Mouse (Mus musculus) lung, embryonic 16.5 days (tissue): ENCODE measurements around the gene Lrmda. TPM values are rescaled to one million over a fixed set of nuclear protein-coding genes. Genes with fewer than 3 reads are reported as not detected.

Experiments used
- ATAC-seq: fragments of 200-750 bp; cut with Nextera tagmentation; 2 replicates; pipeline ENCODE4 v1.8.0; 2017; ENCODE audit warnings: low read depth, mild to moderate bottlenecking, moderate library complexity
- H3K27ac ChIP-seq: fragments of 300-500 bp; sonication (generic); 2 replicates; pipeline ENCODE4 v1.5.1; 2014; ENCODE audit warnings: mild to moderate bottlenecking, control low read depth, low read length
- H3K27me3 ChIP-seq: fragments of 300-500 bp; sonication (generic); 2 replicates; pipeline ENCODE4 v1.6.1; 2014; ENCODE audit warnings: low read depth, low read length, mixed read lengths; ENCODE audit not compliant: control insufficient read depth, insufficient read depth
- H3K36me3 ChIP-seq: fragments of 300-500 bp; sonication (generic); 2 replicates; pipeline ENCODE4 v1.6.1; 2014; ENCODE audit warnings: low read length; ENCODE audit not compliant: control insufficient read depth, insufficient read depth
- H3K4me1 ChIP-seq: fragments of 300-500 bp; sonication (generic); replicated peaks from 2 replicates; pipeline ENCODE4 v1.6.1; 2014; ENCODE audit warnings: low read length, mixed read lengths; ENCODE audit not compliant: control insufficient read depth, insufficient read depth
- H3K4me2 ChIP-seq: fragments of 300-500 bp; sonication (generic); 2 replicates; pipeline ENCODE4 v1.6.1; 2014; ENCODE audit warnings: low read depth, low read length, control low read depth
- H3K4me3 ChIP-seq: fragments of 300-500 bp; sonication (generic); 2 replicates; pipeline ENCODE4 v1.5.1; 2014; ENCODE audit warnings: mild to moderate bottlenecking, low read length, control low read depth
- H3K9ac ChIP-seq: fragments of 300-500 bp; sonication (generic); 2 replicates; pipeline ENCODE4 v1.6.1; 2014; ENCODE audit warnings: low read length, control low read depth
- H3K9me3 ChIP-seq: fragments of 300-500 bp; sonication (generic); 2 replicates; pipeline ENCODE4 v1.6.1; 2016; ENCODE audit warnings: low read length; ENCODE audit not compliant: control insufficient read depth
- WGBS: fragments of 180-500 bp; shearing (Covaris S2); extraction: QIAGEN DNeasy Blood & Tissue Kit; methylation state at CpG from one replicate; pipeline ENCODE4 v1.1.7; 2014; 5-methylcytosine and 5-hydroxymethylcytosine counted together
- polyA plus RNA-seq: library from polyadenylated mRNA; unstranded; fragments of >200 nt; fragmentation: Nextera tagmentation; extraction: Ambion mirVana; gene quantifications from 2 replicates; pipeline ENCODE4 v1.2.1, GENCODE M21; 2015

Gene Lrmda
- polyA plus RNA-seq, 1 experiment from 2014 or later = 1.2 TPM

DNA sequence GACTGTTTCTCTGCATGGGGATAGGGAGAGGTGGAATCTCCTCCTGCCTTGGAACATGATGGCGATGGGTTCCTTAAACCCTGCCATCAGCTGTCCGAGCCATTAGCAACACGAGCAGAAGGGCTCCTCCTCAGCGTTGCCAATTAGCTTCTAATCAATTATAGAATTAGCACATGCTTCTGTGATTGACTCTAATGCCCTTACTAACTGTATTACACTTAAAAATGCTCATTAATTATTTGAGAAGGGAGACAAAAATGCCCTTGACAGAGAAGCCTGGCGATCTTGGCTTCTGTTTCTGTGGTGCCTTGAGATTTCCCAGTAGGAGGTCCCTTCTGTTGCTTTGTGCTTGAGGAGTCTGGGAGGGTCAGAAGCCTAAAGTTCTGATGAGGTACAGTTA is 579.1 kb downstream of the Lrmda start:
- Histone ChIP-seq H3K4me2 (no peak overlapping the region), H3K27ac (no peak overlapping the region), H3K4me1 (0 out of 2 replicates have a peak, but pooled peaks cover 6% of the 10 kb centered on the region), H3K27me3 (no peaks in the 10 kb centered on the region), H3K4me3 (no peak overlapping the region), H3K36me3 (no peaks in the 10 kb centered on the region), H3K9ac (no peak overlapping the region), H3K9me3 (no peaks in the 10 kb centered on the region)
- 91% methylated on average over 5 of the region's 5 CpGs for WGBS
- no peak for ATAC-seq

DNA sequence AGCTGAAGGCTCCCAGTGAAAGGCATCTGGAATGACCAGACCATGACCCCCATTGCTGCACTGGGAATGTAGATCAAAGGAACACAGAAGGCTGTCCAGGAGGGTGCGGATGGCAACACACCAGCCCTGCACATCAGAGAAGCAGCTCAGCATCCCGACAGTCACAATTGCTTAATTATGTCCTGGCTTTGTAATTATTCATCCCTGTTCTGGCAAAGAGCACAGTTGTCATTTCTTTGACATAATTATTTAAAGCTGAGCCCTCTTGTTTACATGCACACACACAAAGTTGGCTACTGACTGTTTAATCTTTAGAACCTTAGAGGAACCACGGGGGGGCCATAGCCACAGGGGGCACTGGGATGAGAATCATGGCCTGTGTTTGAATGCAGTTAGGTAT is 580.7 kb downstream of the Lrmda start:
- Histone ChIP-seq H3K4me1 (0 out of 2 replicates have a peak, but pooled peaks cover 6% of the 10 kb centered on the region), H3K4me3 (no peak overlapping the region), H3K27ac (no peak overlapping the region), H3K36me3 (no peaks in the 10 kb centered on the region), H3K4me2 (no peak overlapping the region), H3K9me3 (no peaks in the 10 kb centered on the region), H3K9ac (no peak overlapping the region), H3K27me3 (no peaks in the 10 kb centered on the region)
- no peak for ATAC-seq
- 41% methylated on average over 3 of the region's 3 CpGs for WGBS

DNA sequence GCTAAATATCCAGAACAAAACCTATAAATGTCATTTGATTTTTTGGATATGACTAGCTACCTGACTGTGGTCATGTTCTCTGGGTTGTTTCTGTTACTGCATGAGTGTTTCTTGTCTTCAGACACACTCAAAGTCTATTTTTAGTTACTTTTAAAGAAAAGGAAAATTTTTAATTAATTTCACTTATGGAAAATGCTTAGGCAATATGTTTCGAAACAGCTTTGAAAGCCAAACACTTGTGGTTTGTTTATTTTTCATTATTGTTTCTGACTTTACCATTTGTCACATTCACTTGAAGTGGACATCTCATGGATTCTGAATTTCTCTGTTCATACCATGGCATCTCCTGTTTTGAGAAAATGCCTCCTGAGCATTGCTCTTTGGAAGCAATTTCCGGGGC is 582.8 kb downstream of the Lrmda start:
- Histone ChIP-seq H3K4me2 (no peak overlapping the region), H3K27me3 (no peaks in the 10 kb centered on the region), H3K9ac (no peak overlapping the region), H3K36me3 (no peaks in the 10 kb centered on the region), H3K27ac (peak overlapping the region; percentile 43; the same call in 1 of the 2 replicates), H3K9me3 (no peaks in the 10 kb centered on the region), H3K4me3 (no peak overlapping the region), H3K4me1 (0 out of 2 replicates have a peak, but pooled peaks cover 6% of the 10 kb centered on the region)
- no peak for ATAC-seq
- whole genome bisulfite sequencing = 67% methylated on average over 2 of the region's 2 CpGs

DNA sequence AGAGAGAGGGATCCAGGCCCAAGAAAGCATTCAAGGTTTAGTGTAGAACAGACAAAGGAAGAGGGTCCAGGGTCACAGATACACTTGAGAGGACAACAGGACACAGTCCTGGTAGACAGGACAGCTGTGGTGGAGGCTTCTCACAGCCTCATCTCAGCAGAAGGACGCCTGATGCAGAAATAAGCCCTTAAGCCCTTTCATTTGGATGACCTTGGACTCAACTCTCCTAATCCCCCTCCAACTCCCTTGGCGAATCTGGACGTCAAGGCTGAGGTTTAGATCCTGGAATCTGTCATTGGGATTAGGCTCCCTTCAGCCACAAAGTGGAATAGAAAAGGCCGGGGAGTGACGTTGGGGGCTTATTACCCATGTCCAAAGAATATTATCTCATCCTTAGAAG is 589.1 kb downstream of the Lrmda start:
- Histone ChIP-seq H3K27me3 (no peaks in the 10 kb centered on the region), H3K27ac (no peak overlapping the region), H3K4me3 (no peak overlapping the region), H3K9me3 (no peaks in the 10 kb centered on the region), H3K36me3 (no peaks in the 10 kb centered on the region), H3K4me2 (no peak overlapping the region), H3K9ac (no peak overlapping the region), H3K4me1 (no peaks in the 10 kb centered on the region; the same call in 1 of the 2 replicates)
- no peak for ATAC-seq
- WGBS = 68% methylated on average over 5 of the region's 5 CpGs

DNA sequence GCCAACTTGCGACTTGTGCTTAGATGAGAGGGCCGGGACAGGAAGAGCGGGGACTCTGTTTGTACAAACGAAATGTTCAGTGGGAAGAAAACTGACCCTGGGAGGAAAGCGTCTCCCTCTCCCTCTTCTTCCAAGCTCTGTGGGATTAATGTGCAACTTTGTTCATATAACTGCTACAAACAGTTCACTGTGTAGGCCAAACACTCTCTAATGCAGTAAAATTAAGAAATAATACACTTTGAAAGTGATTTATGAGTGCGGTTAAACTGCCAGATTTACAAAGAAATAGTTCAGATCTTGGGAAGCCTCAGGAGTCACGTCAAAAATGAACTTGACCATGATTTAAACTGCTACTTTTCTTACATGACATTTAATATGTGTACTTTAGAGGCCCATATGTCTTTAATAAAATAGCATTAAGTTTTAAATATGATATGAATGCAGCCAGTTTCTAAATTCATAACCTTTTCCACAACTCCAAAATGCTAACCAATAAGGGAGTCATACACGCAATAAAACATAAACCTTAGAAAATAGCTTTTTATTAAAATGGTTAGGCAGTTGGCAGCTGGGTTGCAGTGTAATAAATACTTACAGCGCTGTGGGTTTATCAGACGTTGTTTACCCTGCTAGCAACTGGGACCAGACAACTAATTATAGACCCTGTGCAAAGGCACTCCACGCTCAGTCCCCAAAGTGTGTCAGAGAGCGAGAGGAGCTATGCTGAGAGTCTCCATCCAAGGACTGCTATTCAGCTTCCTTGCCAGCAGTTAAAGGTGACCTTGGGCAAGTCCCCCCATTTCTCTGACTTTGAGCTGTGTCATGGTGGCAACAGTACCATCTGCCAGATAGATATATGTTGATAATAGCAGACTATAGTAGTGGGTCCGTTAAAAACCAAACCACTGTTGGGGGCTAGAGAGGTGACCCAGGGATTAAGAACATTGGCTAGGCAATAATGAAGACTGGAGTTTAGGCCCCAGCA is 590.0 kb downstream of the Lrmda start:
- Histone ChIP-seq H3K9me3 (no peaks in the 10 kb centered on the region), H3K4me3 (no peak overlapping the region), H3K36me3 (no peaks in the 10 kb centered on the region), H3K27me3 (no peaks in the 10 kb centered on the region), H3K9ac (no peak overlapping the region), H3K4me2 (no peak overlapping the region), H3K4me1 (no peaks in the 10 kb centered on the region; the same call in 1 of the 2 replicates), H3K27ac (no peak overlapping the region)
- WGBS = 48% methylated on average over 13 of the region's 13 CpGs
- no peak for ATAC-seq

DNA sequence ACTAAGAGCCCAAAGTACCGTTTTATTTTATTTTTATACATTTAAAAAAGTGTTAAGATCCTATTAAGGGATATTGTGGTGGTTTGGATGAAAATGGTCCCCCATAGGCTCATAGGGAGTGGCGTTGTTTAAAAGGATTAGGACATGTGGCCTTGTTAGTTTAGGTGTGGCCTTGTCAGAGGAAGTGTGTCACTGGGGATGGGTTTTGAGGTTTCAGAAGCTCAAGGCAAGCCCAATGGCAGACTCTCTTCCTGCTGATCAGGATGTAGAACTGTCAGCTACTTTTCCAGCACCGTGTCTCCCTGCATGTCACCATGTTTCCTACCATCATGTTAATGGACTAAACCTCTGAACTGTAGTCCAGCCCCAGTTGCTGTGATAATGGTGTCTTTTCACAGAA is 591.5 kb downstream of the Lrmda start:
- no peaks in the 10 kb centered on the region for H3K36me3 ChIP-seq
- no peaks in the 10 kb centered on the region for H3K27me3 ChIP-seq
- H3K27ac ChIP-seq = no peak overlapping the region
- no peaks in the 10 kb centered on the region for H3K9me3 ChIP-seq
- H3K4me2 ChIP-seq = no peak overlapping the region
- no peak for ATAC-seq
- H3K4me3 ChIP-seq = no peak overlapping the region
- no peaks in the 10 kb centered on the region; the same call in 1 of the 2 replicates for H3K4me1 ChIP-seq
- 86% methylated on average over 3 of the region's 3 CpGs for WGBS
- no peak overlapping the region for H3K9ac ChIP-seq

DNA sequence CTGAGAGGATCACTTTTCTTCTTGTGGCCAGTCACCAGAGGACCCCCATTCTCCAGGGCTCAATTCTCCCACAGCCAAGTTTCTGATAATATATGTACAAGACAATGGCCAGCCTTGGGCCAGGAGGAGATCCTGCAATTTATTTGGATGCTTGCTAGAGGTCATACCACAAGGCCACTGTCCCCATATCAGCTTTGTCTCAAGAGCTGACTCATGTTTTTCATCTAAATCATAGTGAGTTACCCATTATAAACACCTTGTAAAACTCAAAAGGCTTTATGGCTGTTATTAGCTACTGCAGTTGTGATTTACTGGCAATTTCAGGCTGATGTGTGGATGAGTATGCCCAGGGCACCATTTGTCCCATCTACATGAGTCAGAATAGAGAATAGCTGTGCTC is 600.7 kb downstream of the Lrmda start:
- no peak for ATAC-seq
- Histone ChIP-seq H3K4me2 (no peak overlapping the region), H3K4me3 (no peak overlapping the region), H3K4me1 (no peaks in the 10 kb centered on the region), H3K9ac (no peak overlapping the region), H3K27me3 (no peaks in the 10 kb centered on the region), H3K36me3 (no peaks in the 10 kb centered on the region), H3K27ac (no peak overlapping the region), H3K9me3 (no peaks in the 10 kb centered on the region)

DNA sequence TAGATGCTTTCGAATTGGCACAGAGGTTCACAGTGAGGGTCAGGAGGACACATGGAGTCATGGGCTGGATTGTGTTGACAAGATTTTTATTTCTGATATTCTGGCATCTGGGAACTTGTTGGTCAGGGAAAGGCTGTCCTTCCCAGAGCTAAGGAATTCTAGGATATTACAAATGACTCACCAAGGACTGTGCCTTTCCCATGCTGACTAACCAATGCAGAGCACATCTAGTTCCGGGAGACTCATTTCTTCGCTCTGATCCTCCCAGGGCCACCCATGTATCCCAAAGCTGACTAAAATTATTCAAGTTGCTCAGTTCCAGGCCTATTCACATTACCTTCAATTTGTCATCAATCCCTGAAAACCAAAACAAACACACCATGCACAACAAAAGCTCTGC is 602.4 kb downstream of the Lrmda start:
- H3K9ac ChIP-seq = no peak overlapping the region
- no peak overlapping the region for H3K27ac ChIP-seq
- H3K9me3 ChIP-seq = no peaks in the 10 kb centered on the region
- H3K4me1 ChIP-seq = no peaks in the 10 kb centered on the region
- H3K4me3 ChIP-seq = no peak overlapping the region
- no peaks in the 10 kb centered on the region for H3K27me3 ChIP-seq
- H3K36me3 ChIP-seq = no peaks in the 10 kb centered on the region
- no peak overlapping the region for H3K4me2 ChIP-seq
- no peak for ATAC-seq
- WGBS = 89% methylated on average over 3 of the region's 3 CpGs

DNA sequence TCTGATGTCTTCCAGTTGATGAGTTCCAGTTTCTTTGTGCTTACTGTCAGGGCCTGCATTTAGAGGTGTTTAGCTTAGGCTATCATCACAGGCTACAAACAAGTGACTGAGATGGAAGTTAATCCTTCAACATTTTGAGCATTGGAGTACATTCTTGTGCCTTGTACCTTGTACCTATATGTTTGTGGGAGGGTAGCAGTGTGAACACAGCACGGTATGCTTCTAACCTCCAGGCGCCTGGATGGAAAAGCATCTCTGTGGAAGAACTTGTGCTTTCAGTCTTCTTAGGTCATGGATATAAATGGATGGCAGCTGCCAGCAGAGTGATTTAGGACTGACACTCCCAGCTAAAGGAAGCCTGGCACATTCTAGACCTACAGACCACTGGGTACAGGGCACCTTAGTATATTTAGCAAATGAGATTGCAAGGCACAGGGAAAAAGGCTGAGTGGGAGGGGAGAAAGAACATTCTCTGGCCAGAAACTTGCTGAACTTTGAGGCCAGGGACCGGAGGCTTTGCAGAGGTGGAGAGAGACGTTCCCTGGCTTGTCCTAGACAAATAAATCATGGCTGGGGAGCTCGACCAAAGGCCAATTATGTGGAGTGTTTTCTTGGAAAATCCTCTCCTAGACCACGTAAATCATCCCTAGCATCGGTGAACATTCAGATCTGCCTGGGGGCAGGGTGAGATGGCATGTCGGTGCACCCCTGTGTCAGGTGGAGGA is 607.8 kb downstream of the Lrmda start:
- 55% methylated on average over 8 of the region's 8 CpGs for WGBS
- H3K9me3 ChIP-seq = no peaks in the 10 kb centered on the region
- no peaks in the 10 kb centered on the region for H3K27me3 ChIP-seq
- H3K9ac ChIP-seq = no peak overlapping the region
- no peaks in the 10 kb centered on the region; the same call in 1 of the 2 replicates for H3K4me1 ChIP-seq
- H3K4me2 ChIP-seq = no peak overlapping the region
- no peak for ATAC-seq
- H3K36me3 ChIP-seq = no peaks in the 10 kb centered on the region
- H3K27ac ChIP-seq = no peak overlapping the region
- H3K4me3 ChIP-seq = no peak overlapping the region
